Mouse (Mus musculus) small intestine, adult 2 months (tissue): ENCODE results near the gene Acp7. TPM values are rescaled to one million over a fixed set of nuclear protein-coding genes. Genes with fewer than 3 reads are reported as not detected.

Source experiments
- H3K27ac ChIP-seq: fragments of 200-500 bp; 2 replicates; pipeline ENCODE4 v1.5.1; 2012; ENCODE audit warnings: low read depth, low read length, control low read depth, inconsistent platforms; ENCODE audit not compliant: insufficient read depth
- H3K27me3 ChIP-seq: fragments of 200-500 bp; 2 replicates; pipeline ENCODE4 v1.6.1; 2012; ENCODE audit warnings: mild to moderate bottlenecking, moderate library complexity, low read length, inconsistent platforms; ENCODE audit not compliant: control insufficient read depth, insufficient read depth
- H3K36me3 ChIP-seq: fragments of 200-500 bp; 2 replicates; pipeline ENCODE4 v1.6.1; 2012; ENCODE audit warnings: mild to moderate bottlenecking, low read length, control low read depth, inconsistent platforms; ENCODE audit not compliant: control insufficient read depth, insufficient read depth
- H3K4me1 ChIP-seq: fragments of 200-500 bp; 2 replicates; pipeline ENCODE4 v1.6.1; 2012; ENCODE audit warnings: low read length, inconsistent platforms, mixed read lengths; ENCODE audit not compliant: control insufficient read depth, insufficient read depth, insufficient read length
- H3K4me3 ChIP-seq: fragments of 200-500 bp; 2 replicates; pipeline ENCODE4 v1.5.1; 2012; ENCODE audit warnings: low read depth, mild to moderate bottlenecking, control low read depth, inconsistent platforms, low read length, moderate library complexity
- CTCF ChIP-seq: fragments of 200-500 bp; IDR thresholded peaks from 2 replicates; pipeline ENCODE4 v1.5.1; 2012; ENCODE audit warnings: low read depth, mild to moderate bottlenecking, control low read depth, inconsistent platforms, low read length, moderate library complexity, mixed read lengths; ENCODE audit not compliant: insufficient replicate concordance, insufficient read length; ENCODE audit errors: extremely low read depth
- POLR2A ChIP-seq: fragments of 200-500 bp; IDR thresholded peaks from 2 replicates; pipeline ENCODE4 v1.6.1; 2012; ENCODE audit warnings: low read depth, mild to moderate bottlenecking, control low read depth, inconsistent platforms, low read length, moderate library complexity
- WGBS: fragments of 180-500 bp; shearing (Covaris S2); methylation state at CpG from one replicate; pipeline ENCODE4 v1.1.7; 2018; 5-methylcytosine and 5-hydroxymethylcytosine counted together
- polyA plus RNA-seq: library from polyadenylated mRNA; depleted of rRNA; stranded (reverse); fragments of >200 nt; gene quantifications from 2 replicates; pipeline ENCODE4 v1.2.3, GENCODE M21; 2012

Gene Acp7
- polyA plus RNA-seq, 1 experiment = not detected

GRCm38 (mm10) chr7:28601029-28601428 is 30.1 kb downstream of the Acp7 start:
- Histone ChIP-seq H3K4me3 (no peak overlapping the region), H3K36me3 (no peaks in the 10 kb centered on the region), H3K27ac (no peak overlapping the region), H3K27me3 (no peaks in the 10 kb centered on the region), H3K4me1 (peaks cover 5% of the 10 kb centered on the region; the same call in 1 of the 2 replicates)
- peak; percentile 89; the same call in 1 of the 2 replicates for TF ChIP-seq CTCF
- no peak for TF ChIP-seq POLR2A
- WGBS = 2% methylated on average over 11 of the region's 11 CpGs

- no peak for TF ChIP-seq POLR2A
- 82% methylated on average over 2 of the region's 2 CpGs for WGBS
- Histone ChIP-seq H3K27ac (no peak overlapping the region), H3K36me3 (0 out of 2 replicates have a peak, but pooled peaks cover 3% of the 10 kb centered on the region), H3K4me1 (peaks cover 20% of the 10 kb centered on the region), H3K4me3 (no peak overlapping the region), H3K27me3 (no peaks in the 10 kb centered on the region)
Observed at GRCm38 (mm10) chr7:28598951-28599350, 32.2 kb downstream of the Acp7 start.

GRCm38 (mm10) chr7:28597642-28598446 is 33.3 kb downstream of the Acp7 start, which contains the start of the genes Samd4b and Pak4:
TSS of gene Samd4b (minus strand) at chr7:28598144.
TSS of gene Pak4 (minus strand) at chr7:28598185.
- Histone ChIP-seq H3K27me3 (no peaks in the 10 kb centered on the region), H3K36me3 (0 out of 2 replicates have a peak, but pooled peaks cover 3% of the 10 kb centered on the region), H3K4me3 (peak within 1 kb of the TSS; percentile 98), H3K4me1 (peaks cover 31% of the 10 kb centered on the region), H3K27ac (peak within 1 kb of the TSS; percentile 92)
- TF ChIP-seq CTCF (no peak), POLR2A (peak; percentile 95)
- WGBS = under 1% methylated on average over 62 of the region's 66 CpGs

- TF ChIP-seq POLR2A (no peak), CTCF (no peak)
- no peaks in the 10 kb centered on the region for H3K27me3 ChIP-seq
- peak overlapping the region; percentile 98 for H3K4me3 ChIP-seq
- H3K36me3 ChIP-seq = 0 out of 2 replicates have a peak, but pooled peaks cover 3% of the 10 kb centered on the region
- H3K27ac ChIP-seq = peak overlapping the region; percentile 92
- WGBS = 12% methylated on average over 9 of the region's 9 CpGs
- H3K4me1 ChIP-seq = peaks cover 36% of the 10 kb centered on the region
Observed at GRCm38 (mm10) chr7:28597277-28597570, 33.9 kb downstream of the Acp7 start.

GRCm38 (mm10) chr7:28596436-28597276 is 34.5 kb downstream of the Acp7 start:
- Histone ChIP-seq H3K4me3 (peak overlapping the region; percentile 98), H3K36me3 (0 out of 2 replicates have a peak, but pooled peaks cover 3% of the 10 kb centered on the region), H3K27me3 (no peaks in the 10 kb centered on the region), H3K4me1 (peaks cover 41% of the 10 kb centered on the region), H3K27ac (peak overlapping the region; percentile 94)
- no peak; the same call in 1 of the 2 replicates for TF ChIP-seq CTCF
- peak; percentile 50; the same call in 1 of the 2 replicates for TF ChIP-seq POLR2A
- WGBS = 27% methylated on average over 20 of the region's 20 CpGs

GRCm38 (mm10) chr7:28595751-28596435 is 35.2 kb downstream of the Acp7 start:
- WGBS = 35% methylated on average over 8 of the region's 8 CpGs
- H3K4me3 ChIP-seq = peak overlapping the region; percentile 98
- no peak for TF ChIP-seq POLR2A
- no peak for TF ChIP-seq CTCF
- peaks cover 48% of the 10 kb centered on the region for H3K4me1 ChIP-seq
- peak overlapping the region; percentile 94 for H3K27ac ChIP-seq
- 0 out of 2 replicates have a peak, but pooled peaks cover 3% of the 10 kb centered on the region for H3K36me3 ChIP-seq
- H3K27me3 ChIP-seq = no peaks in the 10 kb centered on the region
